Mouse (Mus musculus) midbrain, postnatal 0 days (tissue): ENCODE measurements around the gene Dleu7. TPM values are rescaled to one million over a fixed set of nuclear protein-coding genes. Genes with fewer than 3 reads are reported as not detected.

ENCODE experiments used
- ATAC-seq: fragments of 200-750 bp; cut with Nextera tagmentation; 2 replicates; pipeline ENCODE4 v1.8.0; 2017; ENCODE audit warnings: moderate number of reproducible peaks, mild to moderate bottlenecking, moderate TSS enrichment, moderate library complexity; ENCODE audit not compliant: low FRiP score
- DNase-seq: peaks from one replicate; pipeline ENCODE4 v3.0.0-alpha.2; 2015; ENCODE audit warnings: low spot score
- H3K27ac ChIP-seq: fragments of 300-500 bp; sonication (generic); 2 replicates; pipeline ENCODE4 v1.5.1; 2014; ENCODE audit warnings: low read depth, mild to moderate bottlenecking, low read length, mixed read lengths
- H3K27me3 ChIP-seq: fragments of 300-500 bp; sonication (generic); 2 replicates; pipeline ENCODE4 v1.6.1; 2014; ENCODE audit warnings: low read length, control low read depth, mixed read lengths; ENCODE audit not compliant: insufficient read depth
- H3K36me3 ChIP-seq: fragments of 300-500 bp; sonication (generic); 2 replicates; pipeline ENCODE4 v1.6.1; 2014; ENCODE audit warnings: low read length, control low read depth, mixed read lengths; ENCODE audit not compliant: insufficient read depth
- H3K4me1 ChIP-seq: fragments of 300-500 bp; sonication (generic); 2 replicates; pipeline ENCODE4 v1.6.1; 2014; ENCODE audit warnings: mild to moderate bottlenecking, control low read depth, antibody characterized with exemption, low read length, mixed read lengths; ENCODE audit not compliant: insufficient read depth
- H3K4me2 ChIP-seq: fragments of 300-500 bp; sonication (generic); 2 replicates; pipeline ENCODE4 v1.6.1; 2014; ENCODE audit warnings: low read depth, mild to moderate bottlenecking, low read length, mixed read lengths; ENCODE audit not compliant: poor library complexity, severe bottlenecking
- H3K4me3 ChIP-seq: fragments of 300-500 bp; sonication (generic); 2 replicates; pipeline ENCODE4 v1.5.1; 2014; ENCODE audit warnings: low read depth, mild to moderate bottlenecking, low read length, moderate library complexity
- H3K9ac ChIP-seq: fragments of 300-500 bp; sonication (generic); replicated peaks from 2 replicates; pipeline ENCODE4 v1.6.1; 2014; ENCODE audit warnings: mild to moderate bottlenecking, low read length, moderate library complexity, mixed read lengths; ENCODE audit not compliant: poor library complexity, severe bottlenecking
- H3K9me3 ChIP-seq: fragments of 300-500 bp; sonication (generic); 2 replicates; pipeline ENCODE4 v1.6.1; 2016; ENCODE audit warnings: low read length, control low read depth
- CTCF ChIP-seq: IDR thresholded peaks from 2 replicates; pipeline ENCODE4 v1.5.1; 2016; ENCODE audit warnings: antibody characterized with exemption, mild to moderate bottlenecking
- WGBS: fragments of 180-500 bp; shearing (Covaris S2); extraction: QIAGEN DNeasy Blood & Tissue Kit; methylation state at CpG from one replicate; pipeline ENCODE4 v1.1.7; 2014; 5-methylcytosine and 5-hydroxymethylcytosine counted together
- polyA plus RNA-seq: library from polyadenylated mRNA; unstranded; fragments of >200 nt; fragmentation: Nextera tagmentation; extraction: Ambion mirVana; gene quantifications from 2 replicates; pipeline ENCODE4 v1.2.1, GENCODE M21; 2015
- total RNA-seq: library from RNA; depleted of rRNA; stranded (reverse); fragments of >200 nt; gene quantifications from 2 replicates; pipeline ENCODE4 v1.2.3, GENCODE M21; 2014; rRNA removed

The Dleu7 gene
- 35.0 TPM in 2 replicates for total RNA-seq
- polyA plus RNA-seq, result 19.3 and 19.7 TPM in 2 replicates

DNA sequence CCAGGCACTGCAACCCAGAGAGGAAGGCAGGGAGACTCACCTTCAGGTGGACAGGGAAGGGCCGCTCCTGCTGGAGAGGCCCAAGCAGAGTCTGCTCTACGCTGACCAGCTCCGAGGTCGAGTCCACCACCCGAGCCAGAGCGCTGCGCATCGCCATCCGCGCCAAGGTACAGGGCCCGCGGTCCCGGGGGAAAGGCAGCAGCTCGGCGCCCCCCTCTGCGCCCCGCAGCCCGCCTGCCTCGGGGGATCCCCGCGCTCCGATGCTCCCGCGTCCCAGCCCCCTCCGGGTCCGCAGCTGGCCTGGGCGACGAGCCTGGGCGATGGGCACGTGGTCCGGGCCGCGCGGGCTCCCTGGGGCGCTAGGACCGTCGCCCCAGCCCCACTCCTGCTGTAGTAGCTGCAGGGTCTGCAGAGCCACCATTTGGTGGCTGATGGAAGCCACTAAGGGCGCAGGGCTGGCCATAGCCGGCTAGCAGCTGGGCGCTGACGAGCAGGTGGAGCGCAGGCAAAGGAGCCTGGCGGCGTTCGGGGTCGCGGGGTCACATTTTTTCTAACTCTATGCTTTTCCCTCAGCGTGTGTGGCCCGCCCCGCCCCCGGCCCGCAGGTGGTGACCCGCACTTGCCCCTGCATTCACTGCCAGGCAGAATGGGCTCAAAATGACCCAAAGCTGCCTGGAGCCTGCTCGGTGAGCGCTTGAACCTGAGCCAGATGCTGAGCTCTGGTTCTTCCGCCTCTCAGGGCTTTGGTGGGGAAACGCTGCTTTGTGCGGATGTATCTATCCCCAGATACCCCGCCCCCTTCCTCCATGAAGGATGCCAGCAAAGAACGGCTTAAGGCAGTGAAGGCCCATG is at the start of gene Dleu7, which contains the start of gene Rnaseh2b:
Gene Dleu7 (minus strand): TSS at position 560 of the 852 bp plus-strand sequence.
Gene Rnaseh2b (plus strand): TSS at position 102 of the 852 bp plus-strand sequence.
- no peaks in the 10 kb centered on the region for H3K9me3 ChIP-seq
- H3K27me3 ChIP-seq, result no peaks in the 10 kb centered on the region
- ATAC-seq, result peak; percentile 77
- peak; percentile 60 for DNase-seq
- H3K27ac ChIP-seq, result peak within 1 kb of the TSS; percentile 55; the same call in 1 of the 2 replicates
- peak within 1 kb of the TSS; percentile 64 for H3K4me3 ChIP-seq
- no peaks in the 10 kb centered on the region for H3K36me3 ChIP-seq
- WGBS, result under 1% methylated on average over 60 of the region's 60 CpGs
- peak; percentile 1; the same call in 1 of the 2 replicates for TF ChIP-seq CTCF
- H3K9ac ChIP-seq, result peak within 1 kb of the TSS; percentile 84
- H3K4me2 ChIP-seq, result peak within 1 kb of the TSS; percentile 98
- H3K4me1 ChIP-seq, result peaks cover 13% of the 10 kb centered on the region; the same call in 1 of the 2 replicates

DNA sequence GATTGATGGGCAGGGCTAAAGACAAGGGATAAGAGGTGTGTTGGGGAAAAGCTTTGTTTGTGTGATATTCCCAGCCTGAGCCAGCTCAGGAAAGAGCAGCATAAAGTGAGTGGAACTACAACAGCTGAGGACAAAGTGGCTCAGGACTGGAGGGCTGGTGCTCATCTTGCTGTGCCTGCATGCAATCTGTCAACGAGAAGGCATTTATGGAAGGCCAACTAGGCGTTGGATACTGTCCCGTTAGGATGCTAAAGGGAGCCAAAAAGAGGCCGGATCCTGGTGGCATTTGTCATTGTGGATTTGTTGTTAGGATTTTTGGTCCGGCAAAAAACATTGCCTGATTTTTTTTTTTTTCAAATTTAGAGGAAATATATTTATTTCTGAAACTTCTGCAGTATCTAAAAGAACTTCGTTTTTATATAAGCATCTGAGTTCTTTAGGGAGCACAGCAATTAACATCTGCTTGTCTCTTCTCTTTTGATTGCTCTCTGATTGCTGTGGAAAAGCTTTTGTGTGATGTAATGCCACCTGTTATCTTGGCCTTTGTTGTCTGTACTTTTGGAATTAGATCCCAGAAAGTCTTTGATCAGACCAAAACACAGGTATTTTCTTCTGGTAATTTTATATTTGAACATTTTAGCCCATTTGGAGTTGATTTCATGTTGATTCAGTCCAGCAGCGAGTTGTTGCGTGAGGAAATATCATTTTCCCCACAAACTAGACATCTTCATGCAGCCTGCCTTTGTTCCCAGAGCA is 49.2 kb upstream of the Dleu7 start:
- DNase-seq (peak; percentile 50), ATAC-seq (no peak)
- TF ChIP-seq CTCF, result no peak
- Histone ChIP-seq H3K27me3 (no peaks in the 10 kb centered on the region), H3K4me1 (no peaks in the 10 kb centered on the region), H3K9me3 (no peaks in the 10 kb centered on the region), H3K36me3 (no peaks in the 10 kb centered on the region), H3K9ac (no peak overlapping the region), H3K27ac (no peak overlapping the region), H3K4me3 (no peak overlapping the region), H3K4me2 (no peak overlapping the region)
- WGBS, result 65% methylated on average over 8 of the region's 8 CpGs

DNA sequence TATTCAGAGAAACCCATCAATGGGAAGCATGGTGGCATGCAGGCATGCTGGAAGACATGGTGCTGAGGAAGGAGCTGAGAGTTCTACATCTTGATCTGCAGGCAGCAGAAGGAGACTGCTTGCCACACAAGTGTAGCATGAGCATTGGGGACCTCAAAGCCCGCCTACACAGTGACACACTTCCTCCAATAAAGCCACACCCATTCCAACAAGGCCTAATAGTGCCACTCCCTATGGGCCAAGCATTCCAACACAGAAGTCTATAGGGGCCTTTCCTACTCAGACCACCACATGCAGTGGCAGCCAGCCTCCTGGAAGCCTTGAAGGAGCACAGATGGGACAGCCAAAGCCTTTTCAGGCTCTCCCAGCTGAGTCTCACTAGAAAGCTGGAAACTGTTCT is 46.3 kb upstream of the Dleu7 start:
- 90% methylated on average over 1 of the region's 1 CpGs for WGBS
- DNase-seq, result no peak
- Histone ChIP-seq H3K27me3 (no peaks in the 10 kb centered on the region), H3K4me1 (no peaks in the 10 kb centered on the region), H3K4me2 (no peak overlapping the region), H3K9ac (no peak overlapping the region), H3K4me3 (no peak overlapping the region), H3K27ac (no peak overlapping the region), H3K9me3 (no peaks in the 10 kb centered on the region), H3K36me3 (no peaks in the 10 kb centered on the region)
- ATAC-seq, result no peak
- TF ChIP-seq CTCF, result no peak

DNA sequence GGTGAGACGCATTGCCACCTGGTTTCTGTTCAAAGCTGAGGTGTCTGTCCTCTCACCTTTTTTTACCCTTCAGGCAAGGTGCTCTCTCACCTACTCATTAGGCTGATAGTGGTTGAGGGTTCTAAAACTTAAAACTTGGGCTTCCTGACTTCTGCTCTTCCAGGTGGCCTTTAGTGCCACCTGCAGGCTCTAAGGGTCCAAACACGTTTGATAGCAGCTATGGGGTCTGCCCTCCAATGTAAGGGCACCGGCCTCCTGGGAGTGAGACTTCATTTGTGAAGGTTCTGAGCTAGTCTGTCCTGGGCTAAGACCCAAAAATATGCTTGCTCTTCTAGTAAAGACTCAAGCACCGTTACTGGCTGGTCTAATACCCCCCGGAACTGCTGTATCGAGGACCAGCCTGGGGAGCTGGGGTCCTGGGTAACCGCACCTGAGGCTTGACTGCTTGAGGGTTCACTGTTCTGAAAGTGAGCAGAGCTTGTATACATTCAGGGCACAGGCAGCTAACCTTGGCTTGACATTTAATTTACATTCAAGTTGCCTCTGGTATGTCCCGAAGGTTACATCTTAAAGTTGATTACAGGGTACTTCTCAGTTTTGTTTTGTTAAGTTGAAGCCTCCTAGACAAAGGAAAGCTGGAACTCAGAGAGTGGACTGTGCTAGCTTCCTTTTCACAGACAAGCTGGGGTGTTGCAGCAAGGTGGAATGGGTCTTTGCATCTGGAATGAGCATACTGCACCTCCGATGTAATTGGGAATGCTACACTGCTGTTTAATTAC is 41.3 kb upstream of the Dleu7 start:
- ATAC-seq (no peak), DNase-seq (no peak)
- Histone ChIP-seq H3K4me3 (no peak overlapping the region), H3K27me3 (no peaks in the 10 kb centered on the region), H3K27ac (no peak overlapping the region), H3K36me3 (no peaks in the 10 kb centered on the region), H3K9ac (no peak overlapping the region), H3K4me1 (no peaks in the 10 kb centered on the region; the same call in 1 of the 2 replicates), H3K9me3 (no peaks in the 10 kb centered on the region), H3K4me2 (no peak overlapping the region)
- 82% methylated on average over 9 of the region's 9 CpGs for WGBS
- TF ChIP-seq CTCF, result peak; percentile 73

DNA sequence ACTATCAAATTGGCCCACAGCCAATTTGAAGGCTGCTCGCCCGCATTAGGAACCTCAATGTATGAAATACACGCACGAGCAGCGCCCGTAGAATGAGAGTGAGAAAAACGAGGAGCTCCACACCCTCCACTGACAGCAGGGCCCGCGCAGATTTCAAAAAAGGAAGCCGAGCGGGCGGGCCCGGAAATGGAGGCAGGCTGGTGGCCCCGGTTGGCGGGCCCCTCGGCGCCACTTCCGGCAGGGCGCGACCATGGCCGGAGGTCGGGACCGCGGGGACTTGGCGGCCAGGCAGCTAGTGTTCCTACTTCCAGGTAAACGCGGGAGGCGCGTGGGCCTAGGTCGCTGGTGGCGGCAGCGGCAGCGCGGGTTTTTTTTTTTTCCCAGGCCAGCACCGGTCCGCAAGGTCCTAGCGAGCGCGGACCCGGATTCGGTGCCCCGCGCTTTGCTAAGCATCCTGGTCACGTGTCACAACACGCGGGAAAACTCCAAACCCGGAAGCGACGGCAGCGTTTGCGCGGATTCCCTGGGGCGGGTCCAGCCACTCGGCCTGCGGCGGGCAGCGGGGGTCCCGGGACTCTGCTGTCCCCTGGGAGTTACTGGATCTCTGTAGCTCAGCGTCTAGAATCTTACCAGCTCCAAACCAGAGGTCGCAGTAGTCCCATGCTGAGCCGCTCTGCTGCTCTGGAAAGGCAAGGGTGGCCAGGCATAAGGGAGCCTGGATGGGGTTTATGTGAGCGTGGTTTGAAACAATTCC is 39.2 kb upstream of the Dleu7 start:
- H3K4me2 ChIP-seq, result peak overlapping the region; percentile 76
- ATAC-seq (peak; percentile 86), DNase-seq (peak; percentile 84)
- no peak for TF ChIP-seq CTCF
- H3K27me3 ChIP-seq, result no peaks in the 10 kb centered on the region
- H3K9ac ChIP-seq, result peak overlapping the region; percentile 66
- no peaks in the 10 kb centered on the region for H3K9me3 ChIP-seq
- H3K36me3 ChIP-seq, result no peaks in the 10 kb centered on the region
- WGBS, result under 1% methylated on average over 53 of the region's 62 CpGs
- H3K4me3 ChIP-seq, result peak overlapping the region; percentile 68
- no peaks in the 10 kb centered on the region; the same call in 1 of the 2 replicates for H3K4me1 ChIP-seq
- H3K27ac ChIP-seq, result peak overlapping the region; percentile 39
